Mouse (Mus musculus): ENCODE measurements around the gene 3425401B19Rik. TPM values are rescaled to one million over a fixed set of nuclear protein-coding genes. Genes with fewer than 3 reads are reported as not detected.

The 3425401B19Rik gene
- polyA plus RNA-seq (2012; ENCODE audit: insufficient read depth, insufficient read length, low replicate concordance, missing spikeins) = not detected in 2 replicates

DNA sequence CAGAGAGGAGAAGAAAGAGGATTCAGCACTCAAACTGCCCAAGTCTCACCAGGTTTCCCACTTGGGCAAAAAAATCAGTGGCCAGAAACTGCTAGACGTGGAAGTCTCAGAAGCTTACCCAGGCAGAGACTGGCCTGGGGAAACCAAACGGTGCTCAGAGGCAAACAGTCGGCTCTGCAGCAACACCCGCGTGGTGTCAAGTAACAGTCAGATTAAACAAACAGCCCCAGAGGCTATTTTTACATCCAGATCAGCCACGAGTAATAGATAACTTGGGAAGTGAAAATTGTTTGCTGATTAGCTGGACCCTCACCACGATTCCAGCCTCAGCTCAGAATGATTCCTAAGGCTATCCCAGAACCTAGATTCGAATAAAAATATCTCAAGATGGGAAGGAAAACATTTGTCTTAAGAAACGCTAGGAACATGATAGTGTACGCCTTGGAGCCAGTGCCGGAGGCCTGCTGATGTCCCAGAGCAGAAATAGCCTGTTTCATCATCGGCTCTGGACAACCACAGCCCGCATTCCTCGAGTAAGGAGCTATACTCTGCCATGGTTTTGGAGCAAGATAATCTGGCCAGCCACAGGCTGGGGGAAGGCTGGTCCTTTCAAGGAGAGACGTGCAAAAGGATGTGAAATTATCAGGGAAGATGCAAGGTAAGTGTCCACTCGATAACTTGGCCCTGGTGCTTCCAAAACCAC is at the start of gene 3425401B19Rik:
TSS of gene 3425401B19Rik (minus strand) at position 170 of the 703 bp plus-strand sequence.
- no peak within 1 kb of the TSS for H3K4me3 ChIP-seq (ENCODE audit: insufficient read depth, low read depth, low read length)
- no peak within 1 kb of the TSS for H3K27ac ChIP-seq (ENCODE audit: insufficient read depth, low read depth, low read length)
- 81% methylated on average over 16 of the region's 16 CpGs for WGBS
- TF ChIP-seq POLR2A (IDR thresholded peaks at IDR 0.05; ENCODE audit: insufficient read depth, low read depth, low read length) (no peak), CTCF (IDR thresholded peaks at IDR 0.05; ENCODE audit: insufficient read depth, low read depth, low read length) (no peak)
- peaks cover 11% of the 10 kb centered on the region for H3K4me1 ChIP-seq (ENCODE audit: control insufficient read depth, insufficient read depth, low read length)

DNA sequence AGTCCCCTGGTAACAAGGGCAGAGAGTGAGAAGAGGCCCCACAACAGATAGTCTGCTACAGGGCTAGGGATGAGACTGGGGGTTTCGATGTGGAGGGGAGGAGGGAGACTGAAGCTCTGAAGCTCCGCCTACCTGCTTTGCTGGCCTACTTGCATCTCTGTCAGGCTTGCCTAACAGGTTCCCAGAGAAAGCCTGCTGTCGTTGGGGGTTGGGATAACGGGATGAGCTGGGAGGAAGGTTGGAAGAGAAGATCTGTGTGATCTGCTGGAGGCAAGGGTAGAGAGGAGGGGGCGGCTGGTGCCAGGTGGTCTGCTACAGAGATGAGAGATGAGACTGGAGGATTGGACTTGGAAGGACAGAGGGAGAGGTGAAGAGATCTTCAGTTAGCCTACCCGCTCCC is 47.9 kb upstream of the 3425401B19Rik start:
- H3K4me1 ChIP-seq (ENCODE audit: control insufficient read depth, insufficient read depth, low read length) = no peaks in the 10 kb centered on the region
- H3K4me3 ChIP-seq (ENCODE audit: insufficient read depth, low read depth, low read length) = no peak overlapping the region
- 53% methylated on average over 6 of the region's 6 CpGs for WGBS
- H3K27ac ChIP-seq (ENCODE audit: insufficient read depth, low read depth, low read length) = no peak overlapping the region
- TF ChIP-seq POLR2A (IDR thresholded peaks at IDR 0.05; ENCODE audit: insufficient read depth, low read depth, low read length) = no peak
- TF ChIP-seq CTCF (IDR thresholded peaks at IDR 0.05; ENCODE audit: insufficient read depth, low read depth, low read length) = no peak

DNA sequence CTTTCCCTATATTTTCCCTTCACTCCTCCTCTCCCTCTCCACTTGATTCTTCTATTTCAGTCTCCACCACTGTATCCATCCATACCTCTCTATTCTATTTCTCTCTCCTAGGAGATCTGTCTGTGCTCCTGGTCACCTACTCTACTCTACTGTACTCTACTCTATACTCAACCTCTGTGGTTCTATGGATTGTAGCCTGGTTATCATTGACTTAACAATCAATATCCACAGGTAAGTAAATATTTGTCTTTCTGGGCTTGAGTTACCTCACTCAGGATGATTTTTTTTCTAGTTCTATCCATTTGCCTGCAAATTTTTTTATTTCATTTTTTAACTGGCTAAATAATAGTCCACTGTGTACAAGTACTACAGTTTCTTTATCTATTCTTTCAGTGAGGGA is 41.8 kb upstream of the 3425401B19Rik start:
- Histone ChIP-seq H3K27ac (ENCODE audit: insufficient read depth, low read depth, low read length) (no peak overlapping the region), H3K4me3 (ENCODE audit: insufficient read depth, low read depth, low read length) (no peak overlapping the region), H3K4me1 (ENCODE audit: control insufficient read depth, insufficient read depth, low read length) (no peaks in the 10 kb centered on the region)
- TF ChIP-seq CTCF (IDR thresholded peaks at IDR 0.05; ENCODE audit: insufficient read depth, low read depth, low read length) (no peak), POLR2A (IDR thresholded peaks at IDR 0.05; ENCODE audit: insufficient read depth, low read depth, low read length) (no peak)

DNA sequence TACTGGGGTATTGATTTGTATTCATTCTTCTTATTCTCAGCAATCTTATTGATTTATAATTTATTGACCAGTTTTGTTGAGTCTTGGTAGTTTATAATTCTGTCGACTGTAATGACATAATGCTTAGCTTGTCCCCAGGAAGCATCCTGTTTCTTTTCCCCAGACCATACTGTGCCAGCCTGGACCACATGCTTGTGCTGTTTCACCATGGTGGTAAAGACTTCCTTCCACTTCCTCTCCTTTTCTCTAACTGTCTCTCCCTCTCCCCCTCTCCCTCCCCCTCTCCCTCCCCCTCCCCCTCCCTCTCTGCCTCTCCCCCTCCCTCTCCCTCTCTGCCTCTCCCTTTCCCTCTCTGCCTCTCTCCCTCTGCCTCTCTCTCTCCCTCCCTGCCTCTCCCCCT is 36.4 kb upstream of the 3425401B19Rik start:
- no peak overlapping the region for H3K4me3 ChIP-seq (ENCODE audit: insufficient read depth, low read depth, low read length)
- H3K27ac ChIP-seq (ENCODE audit: insufficient read depth, low read depth, low read length) = no peak overlapping the region
- TF ChIP-seq CTCF (IDR thresholded peaks at IDR 0.05; ENCODE audit: insufficient read depth, low read depth, low read length) (no peak), POLR2A (IDR thresholded peaks at IDR 0.05; ENCODE audit: insufficient read depth, low read depth, low read length) (no peak)
- no peaks in the 10 kb centered on the region for H3K4me1 ChIP-seq (ENCODE audit: control insufficient read depth, insufficient read depth, low read length)
- WGBS = 52% methylated on average over 1 of the region's 1 CpGs

DNA sequence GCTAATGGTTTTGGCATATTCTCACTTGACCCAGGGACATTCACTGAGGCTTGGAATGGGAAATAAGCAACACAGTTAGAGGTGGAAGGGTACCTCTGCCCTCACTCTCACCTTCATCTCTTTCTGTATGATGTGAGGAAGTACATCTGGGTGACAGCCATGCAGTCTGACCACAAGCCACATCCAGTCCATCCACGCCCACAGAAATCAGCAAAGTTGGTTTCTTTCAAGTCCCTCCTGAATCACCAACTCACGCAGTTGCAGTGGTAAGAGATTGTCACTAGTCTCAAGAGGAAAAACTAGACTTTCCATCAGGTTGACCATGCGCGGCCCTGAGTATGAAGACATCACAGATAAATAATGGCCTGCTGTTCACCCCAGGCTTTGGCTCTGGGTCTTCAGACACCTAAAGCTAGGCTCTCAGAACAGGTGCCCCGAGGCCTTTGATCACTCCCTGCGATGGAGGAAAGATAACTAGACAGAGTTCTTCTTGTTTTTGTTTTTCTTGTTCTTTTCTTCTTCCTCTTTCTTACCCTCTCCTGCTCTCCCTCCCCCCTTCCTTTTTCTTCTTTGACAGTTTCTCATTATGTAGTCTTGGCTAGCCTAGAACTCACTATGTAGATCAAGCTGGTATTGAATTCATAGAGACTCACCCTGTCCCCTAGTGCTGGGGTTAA is 31.8 kb upstream of the 3425401B19Rik start:
- no peaks in the 10 kb centered on the region for H3K4me1 ChIP-seq (ENCODE audit: control insufficient read depth, insufficient read depth, low read length)

DNA sequence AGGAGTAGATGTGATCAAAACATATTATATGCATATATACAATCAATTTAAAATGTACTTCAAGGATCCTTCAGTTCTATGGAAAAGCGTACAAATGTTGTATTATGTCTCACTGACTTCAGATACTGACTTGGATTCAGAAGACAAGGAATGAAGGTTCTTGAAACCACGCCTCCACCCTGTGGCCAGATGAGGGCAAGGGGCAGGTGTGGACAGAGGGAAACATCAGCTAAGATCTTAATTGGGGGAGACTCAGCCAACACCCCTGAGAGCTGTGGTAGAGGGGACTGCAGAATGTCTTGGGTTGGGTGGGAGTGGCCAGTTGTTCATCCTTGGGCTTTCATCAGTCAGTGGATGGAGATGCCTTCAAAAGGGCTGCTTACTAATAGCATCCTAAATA is 30.4 kb upstream of the 3425401B19Rik start:
- 95% methylated on average over 2 of the region's 2 CpGs for WGBS
- TF ChIP-seq POLR2A (IDR thresholded peaks at IDR 0.05; ENCODE audit: insufficient read depth, low read depth, low read length) (no peak), CTCF (IDR thresholded peaks at IDR 0.05; ENCODE audit: insufficient read depth, low read depth, low read length) (no peak)

More for the DNA sequence above, 31.8 kb upstream of the 3425401B19Rik start:
- no peak overlapping the region for H3K27ac ChIP-seq (ENCODE audit: insufficient read depth, low read depth, low read length)
- TF ChIP-seq CTCF (IDR thresholded peaks at IDR 0.05; ENCODE audit: insufficient read depth, low read depth, low read length) (no peak), POLR2A (IDR thresholded peaks at IDR 0.05; ENCODE audit: insufficient read depth, low read depth, low read length) (no peak)
- 95% methylated on average over 6 of the region's 6 CpGs for WGBS
- no peak overlapping the region for H3K4me3 ChIP-seq (ENCODE audit: insufficient read depth, low read depth, low read length)

DNA sequence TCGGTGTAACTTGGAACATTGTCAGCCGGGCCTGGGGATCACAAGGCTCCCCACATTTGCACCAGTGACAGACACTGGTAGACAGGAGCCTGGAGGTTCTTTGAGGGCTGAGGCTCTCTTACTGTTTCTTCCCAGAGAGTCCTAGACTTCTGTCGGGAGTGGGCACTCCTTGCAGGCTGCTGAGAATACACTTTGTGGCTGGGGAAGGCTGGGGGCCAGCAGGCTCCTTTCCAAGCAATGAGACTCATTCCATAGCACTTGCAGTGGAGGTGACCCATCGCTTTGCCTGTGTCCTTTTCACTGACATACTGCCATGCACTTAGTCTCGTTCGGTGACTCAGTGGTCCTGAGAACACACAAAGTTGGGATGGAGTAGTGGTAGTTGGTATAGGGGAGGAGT is 30.0 kb upstream of the 3425401B19Rik start:
- 73% methylated on average over 6 of the region's 6 CpGs for WGBS
- Histone ChIP-seq H3K4me3 (ENCODE audit: insufficient read depth, low read depth, low read length) (no peak overlapping the region), H3K4me1 (ENCODE audit: control insufficient read depth, insufficient read depth, low read length) (no peaks in the 10 kb centered on the region), H3K27ac (ENCODE audit: insufficient read depth, low read depth, low read length) (no peak overlapping the region)
- no peak for TF ChIP-seq CTCF (IDR thresholded peaks at IDR 0.05; ENCODE audit: insufficient read depth, low read depth, low read length)
- no peak for TF ChIP-seq POLR2A (IDR thresholded peaks at IDR 0.05; ENCODE audit: insufficient read depth, low read depth, low read length)

More for the DNA sequence above, 30.4 kb upstream of the 3425401B19Rik start:
- Histone ChIP-seq H3K4me1 (ENCODE audit: control insufficient read depth, insufficient read depth, low read length) (no peaks in the 10 kb centered on the region), H3K4me3 (ENCODE audit: insufficient read depth, low read depth, low read length) (no peak overlapping the region), H3K27ac (ENCODE audit: insufficient read depth, low read depth, low read length) (no peak overlapping the region)

DNA sequence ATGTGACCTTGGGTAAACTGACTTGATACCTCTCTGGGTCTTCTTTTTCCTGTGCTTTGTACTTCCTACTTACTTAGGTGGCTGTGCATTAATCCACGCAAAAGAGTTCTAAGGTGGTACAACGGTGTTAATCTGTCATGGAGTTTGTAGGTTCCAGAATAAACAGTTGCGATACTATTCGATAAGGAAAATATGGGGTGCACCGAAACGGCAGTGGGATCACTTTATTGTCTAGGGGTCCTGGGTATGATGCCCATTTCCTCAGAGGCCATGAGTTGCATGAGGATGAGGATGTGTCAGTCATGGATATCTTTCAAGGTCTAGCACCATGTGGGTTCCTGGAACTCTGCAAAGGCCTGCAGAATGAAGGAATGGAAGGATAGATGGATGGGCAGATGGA is 24.8 kb upstream of the 3425401B19Rik start:
- Histone ChIP-seq H3K4me1 (ENCODE audit: control insufficient read depth, insufficient read depth, low read length) (no peaks in the 10 kb centered on the region), H3K27ac (ENCODE audit: insufficient read depth, low read depth, low read length) (no peak overlapping the region), H3K4me3 (ENCODE audit: insufficient read depth, low read depth, low read length) (no peak overlapping the region)
- 97% methylated on average over 6 of the region's 6 CpGs for WGBS
- TF ChIP-seq CTCF (IDR thresholded peaks at IDR 0.05; ENCODE audit: insufficient read depth, low read depth, low read length) = no peak
- no peak for TF ChIP-seq POLR2A (IDR thresholded peaks at IDR 0.05; ENCODE audit: insufficient read depth, low read depth, low read length)

DNA sequence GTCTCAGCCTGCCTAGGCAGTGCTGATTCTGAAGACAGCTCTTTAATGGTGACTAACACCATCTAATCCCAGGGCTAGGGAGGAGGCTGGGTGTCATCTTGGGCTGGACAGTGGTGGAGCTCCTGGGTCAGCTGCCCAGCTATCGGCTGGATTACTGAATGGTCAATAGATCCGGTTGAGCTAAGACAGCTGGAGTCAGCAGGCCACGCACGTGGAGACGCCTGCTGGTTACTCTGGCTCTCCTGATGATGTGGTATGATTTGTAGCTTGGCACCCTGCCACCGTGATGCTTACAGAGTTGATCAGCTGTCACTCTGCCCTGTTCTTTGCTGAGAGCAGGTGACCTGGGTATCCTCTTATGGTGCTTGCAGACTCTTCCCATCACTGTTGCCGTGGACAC is 23.7 kb upstream of the 3425401B19Rik start:
- WGBS = 79% methylated on average over 7 of the region's 7 CpGs
- TF ChIP-seq POLR2A (IDR thresholded peaks at IDR 0.05; ENCODE audit: insufficient read depth, low read depth, low read length) (no peak), CTCF (IDR thresholded peaks at IDR 0.05; ENCODE audit: insufficient read depth, low read depth, low read length) (no peak)
- Histone ChIP-seq H3K27ac (ENCODE audit: insufficient read depth, low read depth, low read length) (no peak overlapping the region), H3K4me1 (ENCODE audit: control insufficient read depth, insufficient read depth, low read length) (no peaks in the 10 kb centered on the region), H3K4me3 (ENCODE audit: insufficient read depth, low read depth, low read length) (no peak overlapping the region)

Measured in olfactory bulb, adult 2 months (tissue).